Mouse (Mus musculus): Measurements from ENCODE around the gene Cdca7l.
"Not testable (repeated sequence)": the region's sequence is repeated elsewhere in the genome, so short reads cannot be mapped to it uniquely, and the experiment has no call there.

Cdca7l gene

GRCm38 (mm10) chr12:117803989-117804388, at the start of gene Cdca7l:
Gene Cdca7l (plus strand): TSS chr12:117804289.
- not testable (repeated sequence) for DNase-seq

DNA sequence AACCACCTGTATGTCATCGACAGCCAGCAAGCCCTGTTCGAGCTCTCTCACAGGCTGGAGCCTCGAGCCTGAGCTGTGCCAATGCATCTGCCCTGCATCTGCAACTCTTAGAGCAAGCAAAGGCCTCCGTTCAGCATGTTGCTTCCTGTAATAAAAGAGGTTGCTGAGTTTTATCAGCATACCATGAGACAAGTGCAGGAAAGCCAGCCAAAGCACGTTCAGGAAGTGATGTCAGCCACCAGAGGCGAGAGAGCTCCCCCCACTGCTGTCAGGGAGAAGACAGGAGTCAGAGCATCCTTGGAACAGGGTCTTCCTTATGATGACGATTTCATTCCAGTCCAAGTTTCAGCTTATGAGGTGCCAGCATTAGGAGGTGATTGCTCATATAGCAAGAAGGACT, 48.1 kb upstream of the Cdca7l start:
- peak in 1 of 2 experiments; percentile 28 for DNase-seq

GRCm38 (mm10) chr12:117760373-117760772, 43.7 kb upstream of the Cdca7l start:
- DNase-seq = no peak

GRCm38 (mm10) chr12:117760846-117761245, 43.2 kb upstream of the Cdca7l start:
- no peak for DNase-seq

DNA sequence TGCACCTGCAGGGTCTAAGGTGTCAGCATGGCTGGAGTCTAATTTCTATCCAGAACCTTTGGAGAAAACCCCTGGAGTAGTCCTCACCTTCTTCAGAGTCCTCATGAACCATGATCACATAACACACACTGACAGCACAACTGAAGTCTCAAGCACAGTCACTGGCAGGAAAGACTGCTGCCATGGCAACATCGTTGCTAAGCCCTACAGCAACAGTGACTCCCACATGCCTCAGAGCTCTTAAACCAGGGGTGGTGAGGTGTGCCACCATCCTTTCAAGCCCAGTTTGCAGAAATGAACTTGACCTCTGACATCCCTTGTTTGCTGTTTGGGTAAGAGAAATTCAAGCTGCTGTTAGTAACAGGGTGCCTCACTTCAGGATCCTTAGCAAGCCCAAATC, 42.4 kb upstream of the Cdca7l start:
- no peak for DNase-seq

DNA sequence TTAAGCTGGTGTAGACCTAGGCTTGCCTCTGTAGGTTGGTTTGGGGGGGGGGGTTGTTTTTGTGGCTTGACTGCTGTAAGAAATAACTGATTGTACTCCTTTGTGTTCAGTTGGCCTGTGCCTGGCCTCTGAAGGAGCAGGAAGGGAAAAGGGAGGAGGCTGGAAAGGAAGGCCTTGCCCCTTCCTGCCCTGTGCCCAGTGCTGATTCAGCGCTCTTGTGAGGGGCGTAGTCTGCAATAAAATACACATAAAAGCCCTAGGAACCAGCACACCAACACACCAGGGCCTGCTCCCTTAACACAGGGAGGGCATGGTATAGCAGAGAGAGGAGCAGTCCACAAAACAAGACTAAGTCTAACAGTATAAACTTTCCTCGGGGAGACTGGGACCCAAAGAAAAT, 40.8 kb upstream of the Cdca7l start:
- DNase-seq = peak in 1 of 2 experiments; percentile 32

DNA sequence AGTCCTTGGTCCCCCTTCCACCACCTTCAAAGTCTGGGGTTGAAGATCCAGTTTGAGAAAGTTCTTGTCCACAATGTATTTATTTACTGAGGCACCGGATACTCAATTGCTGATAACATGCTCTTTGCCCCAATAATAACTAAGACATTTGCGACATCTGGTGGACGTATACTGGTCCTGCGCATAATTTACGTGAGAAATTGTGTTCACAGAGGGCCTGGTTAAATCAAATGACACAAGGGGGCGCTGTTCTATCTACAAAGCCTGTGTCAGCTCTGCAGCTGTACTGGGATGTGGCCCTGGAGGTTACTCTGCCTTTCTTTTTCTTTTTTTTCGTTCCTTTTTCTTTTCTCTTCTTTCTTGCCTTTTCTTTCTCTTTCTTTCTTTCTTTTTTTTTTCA, 39.2 kb upstream of the Cdca7l start:
- DNase-seq = peak; percentile 70 to 82

- DNase-seq = peak; percentile 24 to 71
These were observed 35.0 kb upstream of the Cdca7l start for GRCm38 (mm10) chr12:117769113-117769512.

GRCm38 (mm10) chr12:117770211-117770610, 33.9 kb upstream of the Cdca7l start:
- DNase-seq = no peak

- DNase-seq = no peak
These were observed 32.9 kb upstream of the Cdca7l start for GRCm38 (mm10) chr12:117771156-117771555.

- DNase-seq = peak; percentile 20 to 67
These were observed 31.5 kb upstream of the Cdca7l start for GRCm38 (mm10) chr12:117772638-117773037.

DNA sequence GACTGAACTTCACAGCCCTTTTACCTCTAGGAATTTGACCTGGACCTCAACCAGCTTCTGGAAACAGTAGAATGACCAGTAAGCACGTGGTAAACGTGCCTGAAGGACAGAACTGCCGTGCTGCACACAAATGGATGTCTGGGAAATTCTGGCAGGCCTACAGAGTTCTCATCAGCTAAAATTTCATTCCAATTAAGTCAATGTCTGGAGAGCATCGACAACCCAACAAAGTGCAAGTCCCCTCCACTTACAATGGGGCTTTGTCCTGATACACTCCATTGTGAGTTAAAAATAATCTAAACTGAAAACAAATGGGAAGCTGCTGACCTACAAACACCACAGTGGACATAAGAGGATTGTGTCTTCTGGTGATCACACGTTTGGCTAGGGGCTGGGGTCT, 27.2 kb upstream of the Cdca7l start:
- DNase-seq = no peak

DNA sequence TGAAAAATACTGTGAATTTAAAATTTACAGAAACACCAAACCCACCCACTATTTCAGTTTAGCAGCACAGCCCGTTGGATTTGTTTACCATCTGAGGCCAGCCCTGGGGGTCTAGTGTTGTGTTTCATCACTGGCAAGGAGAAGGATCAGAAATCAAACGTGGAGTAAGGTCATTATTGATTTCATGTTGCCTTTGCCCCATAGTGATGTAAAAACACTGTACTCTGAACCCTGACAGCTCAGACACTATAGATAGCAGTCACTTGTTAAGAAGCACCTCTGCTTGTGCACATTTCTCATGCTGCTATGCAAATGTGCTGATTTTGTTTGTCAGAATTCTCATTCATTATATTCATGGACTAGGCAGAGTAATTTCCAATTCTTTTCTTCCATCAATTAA, 22.7 kb upstream of the Cdca7l start:
- DNase-seq = no peak

GRCm38 (mm10) chr12:117783426-117783825, 20.7 kb upstream of the Cdca7l start:
- no peak for DNase-seq

GRCm38 (mm10) chr12:117786621-117787020, 17.5 kb upstream of the Cdca7l start:
- DNase-seq = no peak

GRCm38 (mm10) chr12:117788513-117789011, 15.5 kb upstream of the Cdca7l start:
- no peak for DNase-seq

DNA sequence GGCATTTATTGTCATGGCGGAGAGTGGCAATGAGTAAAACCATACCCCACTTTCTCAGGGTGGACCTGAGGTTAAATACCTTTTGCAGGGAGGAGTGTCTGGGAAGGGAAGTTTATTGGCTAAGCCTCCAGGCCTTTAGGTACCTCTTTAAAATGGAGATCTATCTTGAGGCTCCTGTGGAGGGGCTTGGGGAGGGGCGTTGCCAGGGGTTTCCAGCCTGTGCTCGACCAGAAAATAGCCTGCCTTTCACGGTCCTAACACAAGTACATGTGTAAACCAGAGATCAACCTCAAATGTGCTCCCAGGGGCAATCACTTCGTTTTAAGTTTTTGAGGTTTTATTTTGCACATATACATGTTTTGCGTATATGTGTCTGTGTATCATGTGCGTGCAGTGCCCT, 15.1 kb upstream of the Cdca7l start:
- DNase-seq = no peak

GRCm38 (mm10) chr12:117795303-117795702, 8.8 kb upstream of the Cdca7l start:
- DNase-seq = no peak

DNA sequence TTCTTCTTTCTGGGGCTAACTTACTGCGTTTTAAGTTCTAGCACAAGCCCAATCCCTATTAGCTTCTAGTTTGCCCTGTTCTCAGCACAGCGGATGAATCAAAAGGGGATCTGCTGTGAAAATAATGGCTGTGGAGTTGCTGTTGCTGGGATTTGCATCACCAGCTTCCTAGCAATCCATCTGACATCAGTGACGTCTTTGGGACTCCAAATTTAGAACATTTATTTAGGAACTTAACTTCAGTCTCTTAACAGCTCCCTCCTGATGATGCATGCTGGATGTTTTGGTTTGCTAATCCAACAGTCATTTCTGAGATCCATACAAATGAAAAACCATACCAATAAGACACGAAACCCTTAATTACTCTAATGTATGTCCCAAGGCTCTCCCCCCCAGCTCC, 1.5 kb downstream of the Cdca7l start:
- DNase-seq = no peak

GRCm38 (mm10) chr12:117806007-117806451, 1.9 kb downstream of the Cdca7l start:
- DNase-seq = no peak

DNA sequence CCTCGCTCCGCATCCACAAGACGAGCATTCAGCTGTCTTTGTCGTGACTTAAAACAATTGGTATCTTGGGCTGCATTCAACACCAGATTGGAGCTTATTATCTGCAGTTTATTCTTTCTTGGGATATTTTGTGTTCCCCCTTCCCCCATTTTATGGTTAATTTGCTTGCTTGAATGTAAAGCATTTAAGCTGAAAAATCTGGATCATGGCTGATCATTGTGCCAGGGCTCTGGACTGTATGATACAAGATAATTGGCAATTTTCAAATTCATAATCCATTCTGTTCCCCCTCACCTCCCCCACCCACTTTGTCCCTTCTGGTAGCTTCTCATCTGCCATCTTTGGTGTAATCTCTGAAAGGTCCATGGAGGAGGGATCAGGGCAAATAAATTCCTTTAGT, 2.4 kb downstream of the Cdca7l start:
- no peak for DNase-seq

GRCm38 (mm10) chr12:117807637-117808036, 3.5 kb downstream of the Cdca7l start:
- no peak for DNase-seq

GRCm38 (mm10) chr12:117808355-117809326, 4.6 kb downstream of the Cdca7l start:
- no peak for DNase-seq

GRCm38 (mm10) chr12:117809327-117810017, 5.4 kb downstream of the Cdca7l start:
- no peak for DNase-seq
